Mouse (Mus musculus) heart, embryonic 15.5 days (tissue): Measurements from ENCODE around the gene Cavin1. TPM values are rescaled to one million over a fixed set of nuclear protein-coding genes. Genes with fewer than 3 reads are reported as not detected.

Source experiments
- ATAC-seq: fragments of 200-750 bp; cut with Nextera tagmentation; replicated peaks from 2 replicates; pipeline ENCODE4 v1.8.0; 2017; ENCODE audit warnings: low read depth, moderate TSS enrichment; ENCODE audit not compliant: insufficient number of reproducible peaks, insufficient read depth, low FRiP score
- H3K27ac ChIP-seq: fragments of 300-500 bp; sonication (generic); 2 replicates; pipeline ENCODE4 v1.5.1; 2015; ENCODE audit warnings: mild to moderate bottlenecking, inconsistent platforms
- H3K27me3 ChIP-seq: fragments of 300-500 bp; sonication (generic); 2 replicates; pipeline ENCODE4 v1.6.1; 2015; ENCODE audit warnings: inconsistent platforms
- H3K36me3 ChIP-seq: fragments of 300-500 bp; sonication (generic); 2 replicates; pipeline ENCODE4 v1.6.1; 2015; ENCODE audit warnings: mild to moderate bottlenecking, inconsistent platforms
- H3K4me1 ChIP-seq: fragments of 300-500 bp; sonication (generic); replicated peaks from 2 replicates; pipeline ENCODE4 v1.6.1; 2015; ENCODE audit warnings: inconsistent platforms
- H3K4me2 ChIP-seq: fragments of 300-500 bp; sonication (generic); 2 replicates; pipeline ENCODE4 v1.6.1; 2015; ENCODE audit warnings: inconsistent platforms, mild to moderate bottlenecking, moderate library complexity
- H3K4me3 ChIP-seq: fragments of 300-500 bp; sonication (generic); 2 replicates; pipeline ENCODE4 v1.5.1; 2015; ENCODE audit warnings: mild to moderate bottlenecking, inconsistent platforms
- H3K9ac ChIP-seq: fragments of 300-500 bp; sonication (generic); 2 replicates; pipeline ENCODE4 v1.6.1; 2015; ENCODE audit warnings: mild to moderate bottlenecking, inconsistent platforms
- H3K9me3 ChIP-seq: fragments of 300-500 bp; sonication (generic); replicated peaks from 2 replicates; pipeline ENCODE4 v1.6.1; 2016; ENCODE audit warnings: inconsistent platforms
- WGBS: fragments of 180-500 bp; shearing (Covaris S2); methylation state at CpG from one replicate; pipeline ENCODE4 v1.1.7; 2015; ENCODE audit warnings: mixed read lengths; 5-methylcytosine and 5-hydroxymethylcytosine counted together
- polyA plus RNA-seq: library from polyadenylated mRNA; unstranded; fragments of >200 nt; fragmentation: Nextera tagmentation; extraction: Ambion mirVana; gene quantifications from 2 replicates; pipeline ENCODE4 v1.2.1, GENCODE M21; 2015

Gene Cavin1
- polyA plus RNA-seq, 1 experiment from 2014 or later: 457 TPM

GRCm38 (mm10) chr11:100948317-100948716, 22.4 kb downstream of the Cavin1 start:
- Histone ChIP-seq H3K4me2 (no peak overlapping the region), H3K4me3 (no peak overlapping the region), H3K27ac (no peak overlapping the region), H3K9me3 (no peaks in the 10 kb centered on the region), H3K9ac (no peak overlapping the region), H3K27me3 (no peaks in the 10 kb centered on the region), H3K4me1 (peaks cover 28% of the 10 kb centered on the region), H3K36me3 (no peaks in the 10 kb centered on the region)
- 34% methylated on average over 4 of the region's 4 CpGs for WGBS
- ATAC-seq: no peak

- Histone ChIP-seq H3K36me3 (no peaks in the 10 kb centered on the region), H3K27ac (no peak overlapping the region), H3K27me3 (no peaks in the 10 kb centered on the region), H3K9me3 (no peaks in the 10 kb centered on the region), H3K4me2 (no peak overlapping the region), H3K4me3 (no peak overlapping the region), H3K4me1 (peaks cover 25% of the 10 kb centered on the region), H3K9ac (no peak overlapping the region)
- ATAC-seq: no peak
These were observed 23.1 kb downstream of the Cavin1 start for GRCm38 (mm10) chr11:100947548-100947947.

DNA sequence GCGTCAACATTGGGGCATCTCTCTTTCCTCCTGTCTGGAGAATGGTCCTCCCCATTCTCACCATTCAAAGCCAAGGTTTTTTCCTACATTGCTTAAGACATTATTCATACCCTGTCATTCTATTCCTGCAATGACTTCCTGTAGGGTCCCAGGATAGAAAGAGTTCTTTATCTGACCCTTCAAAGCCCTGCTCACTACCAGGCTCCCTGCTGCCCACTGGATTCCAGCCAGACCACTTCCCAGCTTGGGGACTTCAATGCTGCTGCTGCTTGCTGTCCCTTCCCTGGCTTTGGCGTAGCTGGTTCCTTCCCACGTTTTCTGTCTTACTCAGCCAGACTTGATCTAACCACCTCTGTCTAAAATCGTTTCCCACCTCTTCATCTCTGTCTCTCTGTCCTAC, 23.8 kb downstream of the Cavin1 start:
- no peaks in the 10 kb centered on the region for H3K9me3 ChIP-seq
- peak overlapping the region; percentile 22 for H3K27ac ChIP-seq
- ATAC-seq: 0 out of 2 replicates have a peak, but pooled peaks have one; percentile 53
- H3K4me2 ChIP-seq: no peak overlapping the region
- 24% methylated on average over 4 of the region's 4 CpGs for WGBS
- H3K4me3 ChIP-seq: no peak overlapping the region
- no peaks in the 10 kb centered on the region for H3K36me3 ChIP-seq
- no peak overlapping the region for H3K9ac ChIP-seq
- no peaks in the 10 kb centered on the region for H3K27me3 ChIP-seq
- peaks cover 18% of the 10 kb centered on the region for H3K4me1 ChIP-seq

GRCm38 (mm10) chr11:100942388-100942787, 28.3 kb downstream of the Cavin1 start:
- H3K4me2 ChIP-seq: no peak overlapping the region
- H3K4me1 ChIP-seq: peaks cover 23% of the 10 kb centered on the region
- H3K27ac ChIP-seq: no peak overlapping the region
- WGBS: 81% methylated on average over 1 of the region's 1 CpGs
- H3K4me3 ChIP-seq: no peak overlapping the region
- H3K27me3 ChIP-seq: no peaks in the 10 kb centered on the region
- ATAC-seq: no peak
- H3K9ac ChIP-seq: no peak overlapping the region
- no peaks in the 10 kb centered on the region for H3K9me3 ChIP-seq
- no peaks in the 10 kb centered on the region for H3K36me3 ChIP-seq

- Histone ChIP-seq H3K9ac (peak within 1 kb of the TSS; percentile 96), H3K4me1 (peaks cover 38% of the 10 kb centered on the region), H3K27me3 (no peaks in the 10 kb centered on the region), H3K27ac (peak within 1 kb of the TSS; percentile 91), H3K36me3 (no peaks in the 10 kb centered on the region), H3K4me2 (peak within 1 kb of the TSS; percentile 79), H3K9me3 (no peaks in the 10 kb centered on the region), H3K4me3 (peak within 1 kb of the TSS; percentile 96)
- WGBS: under 1% methylated on average over 29 of the region's 29 CpGs
- ATAC-seq: peak; percentile 98
These were observed 31.1 kb downstream of the Cavin1 start, which contains the start of gene Stat3 for GRCm38 (mm10) chr11:100939512-100940151. TSS of gene Stat3 (minus strand) at chr11:100939540.

DNA sequence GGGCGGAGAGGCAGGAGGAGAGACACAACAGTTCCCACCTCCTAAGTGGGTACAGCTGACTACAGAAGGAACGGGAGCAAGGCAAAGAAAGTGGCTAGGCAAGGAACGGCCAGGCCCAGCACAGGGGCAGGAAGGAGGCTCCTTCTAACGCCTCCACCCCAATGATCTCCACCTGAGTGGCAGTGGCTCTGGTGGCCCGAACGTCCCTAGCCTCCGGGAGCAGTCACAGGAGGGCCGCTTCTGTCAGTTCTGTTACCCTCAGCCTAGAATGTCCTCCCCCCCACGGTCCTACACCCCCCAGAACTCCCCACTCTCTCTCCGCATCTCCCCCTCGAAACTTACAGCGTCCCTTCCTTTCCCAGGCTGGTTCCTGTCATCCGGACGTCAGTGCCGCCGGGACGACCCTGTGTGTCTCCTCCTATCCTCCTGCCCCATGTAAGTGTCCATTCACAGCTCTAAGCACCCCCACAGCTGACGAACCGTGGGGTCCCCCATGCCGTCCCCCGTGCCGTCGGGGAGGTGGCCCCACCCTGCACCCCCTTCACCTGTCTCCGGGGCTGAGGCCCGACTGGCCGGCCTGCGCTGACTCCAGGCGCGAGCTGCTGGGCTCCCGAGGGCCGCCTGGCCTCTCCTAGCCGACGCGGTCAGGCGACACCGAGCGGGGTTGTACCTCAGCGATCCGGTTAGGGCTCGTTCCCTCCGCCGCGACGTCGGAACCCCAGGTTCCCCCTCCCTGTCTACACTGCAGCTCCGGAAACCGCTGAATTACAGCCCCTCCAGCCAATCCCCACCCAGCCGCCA, 31.8 kb downstream of the Cavin1 start:
- WGBS: under 1% methylated on average over 47 of the region's 48 CpGs
- peak overlapping the region; percentile 79 for H3K4me2 ChIP-seq
- peaks cover 39% of the 10 kb centered on the region for H3K4me1 ChIP-seq
- peak overlapping the region; percentile 96 for H3K4me3 ChIP-seq
- no peaks in the 10 kb centered on the region for H3K36me3 ChIP-seq
- H3K27ac ChIP-seq: peak overlapping the region; percentile 91
- no peak for ATAC-seq
- no peaks in the 10 kb centered on the region for H3K27me3 ChIP-seq
- H3K9ac ChIP-seq: peak overlapping the region; percentile 96
- H3K9me3 ChIP-seq: no peaks in the 10 kb centered on the region

- H3K9me3 ChIP-seq: no peaks in the 10 kb centered on the region
- H3K4me2 ChIP-seq: peak overlapping the region; percentile 79
- peak overlapping the region; percentile 96 for H3K9ac ChIP-seq
- no peaks in the 10 kb centered on the region for H3K27me3 ChIP-seq
- no peak for ATAC-seq
- peak overlapping the region; percentile 96 for H3K4me3 ChIP-seq
- whole genome bisulfite sequencing: 19% methylated on average over 5 of the region's 5 CpGs
- peak overlapping the region; percentile 91 for H3K27ac ChIP-seq
- peaks cover 39% of the 10 kb centered on the region for H3K4me1 ChIP-seq
- H3K36me3 ChIP-seq: no peaks in the 10 kb centered on the region
These were observed 32.6 kb downstream of the Cavin1 start for GRCm38 (mm10) chr11:100938112-100938511.

DNA sequence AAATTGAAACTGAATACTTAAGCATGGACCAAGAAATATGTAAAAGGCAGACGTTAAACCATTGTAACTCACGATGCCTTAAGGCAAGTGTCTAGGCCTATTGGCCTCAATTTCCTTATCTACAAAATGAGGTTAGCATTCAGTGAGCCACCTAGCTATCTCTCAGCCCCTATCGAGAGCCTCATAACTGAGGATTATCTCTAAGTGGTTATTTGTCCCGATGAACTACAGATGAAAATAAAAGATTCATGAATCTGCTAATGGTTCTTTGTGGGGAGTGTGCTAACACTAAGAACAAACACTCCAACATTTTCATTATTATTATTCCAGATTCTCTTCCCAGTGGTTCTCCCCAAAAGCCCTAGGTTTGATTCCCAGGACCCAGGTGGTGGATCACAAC, 33.4 kb downstream of the Cavin1 start:
- 0 out of 2 replicates have a peak, but pooled peaks cover under 1% of the 10 kb centered on the region for H3K36me3 ChIP-seq
- no peak overlapping the region for H3K9ac ChIP-seq
- ATAC-seq: no peak
- WGBS: 37% methylated on average over 4 of the region's 4 CpGs
- H3K9me3 ChIP-seq: no peaks in the 10 kb centered on the region
- peaks cover 39% of the 10 kb centered on the region for H3K4me1 ChIP-seq
- peak overlapping the region; percentile 79 for H3K4me2 ChIP-seq
- peak overlapping the region; percentile 15; the same call in 1 of the 2 replicates for H3K27ac ChIP-seq
- no peaks in the 10 kb centered on the region for H3K27me3 ChIP-seq
- H3K4me3 ChIP-seq: peak overlapping the region; percentile 13; the same call in 1 of the 2 replicates

GRCm38 (mm10) chr11:100935373-100936355, 35.0 kb downstream of the Cavin1 start:
- ATAC-seq: no peak
- H3K9ac ChIP-seq: no peak overlapping the region
- H3K27me3 ChIP-seq: no peaks in the 10 kb centered on the region
- peaks cover 6% of the 10 kb centered on the region; the same call in 1 of the 2 replicates for H3K36me3 ChIP-seq
- H3K4me2 ChIP-seq: no peak overlapping the region
- no peaks in the 10 kb centered on the region for H3K9me3 ChIP-seq
- 88% methylated on average over 8 of the region's 8 CpGs for WGBS
- peaks cover 45% of the 10 kb centered on the region for H3K4me1 ChIP-seq
- no peak overlapping the region for H3K4me3 ChIP-seq
- H3K27ac ChIP-seq: no peak overlapping the region

- H3K9ac ChIP-seq: 0 out of 2 replicates have a peak overlapping the region, but pooled peaks have one; percentile 14
- H3K4me3 ChIP-seq: peak overlapping the region; percentile 30
- peak overlapping the region; percentile 46 for H3K4me2 ChIP-seq
- no peaks in the 10 kb centered on the region for H3K9me3 ChIP-seq
- no peak for ATAC-seq
- H3K36me3 ChIP-seq: peaks cover 6% of the 10 kb centered on the region; the same call in 1 of the 2 replicates
- no peak overlapping the region for H3K27ac ChIP-seq
- peaks cover 19% of the 10 kb centered on the region for H3K4me1 ChIP-seq
- 71% methylated on average over 12 of the region's 12 CpGs for WGBS
- H3K27me3 ChIP-seq: no peaks in the 10 kb centered on the region
These were observed 39.3 kb downstream of the Cavin1 start for GRCm38 (mm10) chr11:100931254-100931921.
